11 mouse cellular contexts compared by ENCODE assay signal in genomic region chr12:21166884-21167575, GRCm38 (mm10).
DNase-seq lines count a peak whose midpoint lies in the region; ATAC-seq lines count a peak whose summit lies in the region.
"Had no signal": no experiment of that assay in that cellular context is flagged by ENCODE, and none has a peak within 500 bp of the region (broad histone marks: within the 10 kb centered on the region; RNA-seq: fewer than 3 reads in every experiment).

No protein-coding gene starts in this region.

- intact Hi-C loops in heart, postnatal 14 days (cut with DNase I): loop anchor here (5.0 kb wide), 1 partner anchor 55 kb away; no protein-coding TSS in a partner anchor

- H3K4me3 ChIP-seq in heart, embryonic 15.5 days: no peak overlapping the region
- H3K4me3 ChIP-seq: embryonic facial prominence, embryonic 15.5 days had no signal

- ATAC-seq in heart, embryonic 15.5 days (replicated peaks; ENCODE audit: insufficient number of reproducible peaks, insufficient read depth, low FRiP score, low read depth): no peak
- no peak for ATAC-seq in frontal cortex, adult (ENCODE audit: low TSS enrichment)

- H3K4me2 ChIP-seq in heart, embryonic 15.5 days: no peak overlapping the region
- H3K4me2 ChIP-seq: embryonic facial prominence, embryonic 15.5 days had no signal

- H3K4me1 ChIP-seq in heart, embryonic 15.5 days (replicated peaks): peaks cover 56% of the 10 kb centered on the region

- WGBS in heart, embryonic 15.5 days: 21% methylated on average over 6 of the region's 6 CpGs

- DNase-seq in heart, postnatal 14 days: no peak
- peak; percentile 73 for DNase-seq in CD4-positive, CD25-positive, alpha-beta regulatory T cell, adult 2 months (ENCODE audit: low read depth, low spot score)
- peak; percentile 69 for DNase-seq in T-cell, adult 2 months (ENCODE audit: low spot score)
- peak; percentile 69 to 71 for DNase-seq in natural killer cell, adult 2 months (ENCODE audit: low spot score in 2 of 2)
- DNase-seq in adrenal gland, postnatal 10 days: no peak
- DNase-seq in adrenal gland, postnatal 14 days: no peak
- DNase-seq: gastrocnemius, postnatal 10 days; kidney, adult 2 months had no signal

- no peaks in the 10 kb centered on the region for H3K36me3 ChIP-seq in heart, embryonic 15.5 days

- no peaks in the 10 kb centered on the region for H3K27me3 ChIP-seq in heart, embryonic 15.5 days
- H3K27me3 ChIP-seq: embryonic facial prominence, embryonic 15.5 days had no signal

- no peak overlapping the region for H3K9ac ChIP-seq in heart, embryonic 15.5 days
- H3K9ac ChIP-seq: embryonic facial prominence, embryonic 15.5 days had no signal

- peak overlapping the region; percentile 10 for H3K27ac ChIP-seq in heart, embryonic 15.5 days
- H3K27ac ChIP-seq: embryonic facial prominence, embryonic 15.5 days had no signal

- no peaks in the 10 kb centered on the region for H3K9me3 ChIP-seq in heart, embryonic 15.5 days (replicated peaks)
- H3K9me3 ChIP-seq: embryonic facial prominence, embryonic 15.5 days had no signal

Comparison
In these comparisons a context has a peak if more than half of its experiments do, and no peak if none do; other contexts are left out.
1. DNase-seq: peak in CD4-positive, CD25-positive, alpha-beta regulatory T cell, adult 2 months (single experiment), T-cell, adult 2 months (single experiment) and natural killer cell, adult 2 months (2 of 2); none in heart, postnatal 14 days (0 of 2), adrenal gland, postnatal 10 days (single experiment) and adrenal gland, postnatal 14 days (single experiment).